Mouse (Mus musculus) gastrocnemius, postnatal 36 days (tissue): ENCODE data around the gene Dusp6. TPM values are rescaled to one million over a fixed set of nuclear protein-coding genes. Genes with fewer than 3 reads are reported as not detected.
"Not testable (repeated sequence)": the region's sequence is repeated elsewhere in the genome, so short reads cannot be mapped to it uniquely, and the experiment has no call there.

Experiments
- DNase-seq, 2 experiments: peaks; one replicate each; pipeline ENCODE4 v3.0.0; 2022
- intact Hi-C: fragments of 180-260 bp; cut with DNase I; formaldehyde crosslinking; loops from one replicate; pipeline ENCODE4 v1.15.1; 2025
- long read RNA-seq, 2 experiments: library from polyadenylated mRNA; stranded (forward); transcript quantifications; one replicate each; pipeline ENCODE4 v2.0.0; 2021
- total RNA-seq, 2 experiments: library from RNA; stranded (reverse); gene quantifications; 2 replicates each; pipeline ENCODE4 v1.2.3; 2021

The Dusp6 gene
- 10 to 100 TPM; 16.4 to 17.4 TPM for total RNA-seq
- long read RNA-seq, experiment 1, transcript Dusp6-201 (3 exons, 2,796 nt) = major isoform, 7 of 32 reads
- long read RNA-seq, experiment 1, partial matches to known transcripts = 0 of 32 reads
- long read RNA-seq, experiment 1, other reads (novel, unspliced or antisense) = 25 of 32 reads
- long read RNA-seq, experiment 2, transcript Dusp6-201 (3 exons, 2,796 nt) = major isoform, 6 of 31 reads
- long read RNA-seq, experiment 2, partial matches to known transcripts = 0 of 31 reads
- long read RNA-seq, experiment 2, other reads (novel, unspliced or antisense) = 25 of 31 reads

DNA sequence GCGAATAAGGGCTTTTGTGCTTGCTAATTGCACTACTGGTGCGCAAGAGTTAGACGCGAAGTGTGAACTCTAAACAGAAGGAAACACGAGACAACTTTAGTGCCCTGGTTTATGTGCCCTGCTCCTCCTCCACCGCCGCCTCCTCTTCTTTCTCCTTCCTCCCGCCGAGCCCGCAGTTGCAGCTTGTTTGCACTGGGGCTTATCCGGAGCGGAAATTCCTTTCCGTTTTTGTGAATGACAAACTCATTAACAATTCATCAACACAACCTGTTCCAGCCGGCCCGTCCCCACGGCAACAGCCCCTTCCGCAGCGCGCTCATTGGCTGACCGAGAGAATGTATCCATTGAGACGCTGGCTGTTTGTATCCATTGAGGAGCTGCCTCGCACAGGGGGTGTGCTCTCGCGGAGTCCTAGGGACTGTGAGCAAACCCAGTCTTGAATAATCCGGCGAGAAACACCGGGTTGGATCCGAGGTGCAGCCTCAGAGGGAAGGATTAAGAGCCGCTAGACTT, at the start of gene Dusp6:
TSS of gene Dusp6 (plus strand) at position 365 of the 513 bp plus-strand sequence.
- intact Hi-C loops = no loop called here
- peak; percentile 86 to 89 for DNase-seq

DNA sequence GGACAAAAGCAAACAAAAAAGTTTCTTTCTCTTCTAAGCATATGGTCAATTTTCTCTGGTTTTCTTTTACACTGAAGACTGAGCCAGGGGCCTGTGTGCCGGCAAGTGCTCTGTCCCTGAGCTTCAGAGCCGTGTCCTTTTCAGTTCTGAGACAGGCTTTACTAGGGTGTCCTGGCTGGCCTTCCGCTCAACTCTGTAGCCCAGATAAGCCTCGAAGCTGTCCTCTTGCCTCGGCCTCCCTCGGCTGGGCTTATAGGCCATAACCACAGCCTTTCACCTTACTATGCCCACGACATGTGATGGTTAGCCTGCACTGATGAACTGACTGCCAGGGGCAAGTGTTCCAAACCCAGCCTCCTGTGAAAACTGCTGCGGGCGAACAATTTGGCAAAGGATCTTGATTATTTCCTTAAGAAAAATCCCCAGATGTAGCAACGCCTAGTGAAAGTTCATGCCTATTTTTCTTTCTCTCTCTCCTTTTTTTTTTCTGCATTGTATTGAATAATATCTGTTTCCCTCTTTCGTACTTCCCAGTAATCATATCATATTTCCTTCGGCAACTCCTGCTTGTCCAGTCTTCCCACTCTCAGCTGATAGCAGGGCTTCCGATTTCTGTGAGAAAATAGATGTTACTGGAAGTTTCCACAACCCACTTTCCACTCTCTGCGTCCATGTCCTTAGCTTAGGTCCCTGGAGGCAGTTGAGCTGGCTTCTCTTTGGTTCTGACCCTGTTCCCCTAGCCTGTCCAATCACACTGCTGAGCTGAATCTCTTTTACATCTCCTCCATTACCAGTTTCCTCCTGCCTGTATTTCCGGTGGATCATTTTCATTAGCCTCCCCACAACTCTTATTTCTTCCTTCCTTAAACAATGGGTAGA, 48.4 kb upstream of the Dusp6 start:
- DNase-seq = no peak

DNA sequence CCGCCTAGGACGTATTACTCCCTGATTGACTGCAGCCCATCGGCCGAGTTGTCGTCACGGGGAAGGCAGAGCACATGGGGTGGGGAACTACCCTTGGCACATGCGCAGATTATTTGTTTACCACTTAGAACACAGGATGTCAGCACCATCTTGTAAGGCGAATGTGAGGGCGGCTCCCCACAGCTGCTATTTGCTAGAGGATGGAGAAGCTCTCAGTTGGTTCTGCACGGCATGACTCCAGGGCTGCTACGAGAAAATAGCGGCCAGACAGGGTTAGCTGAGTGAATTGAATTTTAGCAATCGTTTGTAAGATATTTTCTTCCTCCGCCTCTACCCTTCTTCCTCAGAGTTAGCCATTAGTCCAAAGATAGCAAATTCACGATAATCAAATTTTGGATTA, 46.5 kb upstream of the Dusp6 start:
- intact Hi-C loops, DNase-seq: not testable (repeated sequence)

More for the DNA sequence above, 48.4 kb upstream of the Dusp6 start:
- intact Hi-C loops = no loop called here

DNA sequence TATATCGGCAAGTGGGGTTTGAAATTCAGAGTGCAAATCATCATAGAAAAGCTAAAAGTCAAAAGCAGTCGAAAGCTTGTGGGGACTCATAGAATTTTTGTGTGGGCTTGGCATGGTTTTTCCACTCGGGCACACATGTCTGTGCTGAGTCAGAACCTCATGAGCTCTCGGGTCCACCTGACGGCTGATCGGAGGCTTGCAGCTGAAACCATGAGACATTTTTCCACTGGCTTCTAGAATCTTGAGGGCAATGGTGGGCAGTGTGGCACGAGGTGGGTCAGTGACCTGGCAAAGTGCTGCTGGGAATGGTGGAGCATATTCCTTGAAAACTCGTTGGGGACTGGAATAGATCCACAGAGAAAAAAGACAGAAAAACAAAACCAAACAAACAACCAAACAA, 41.5 kb upstream of the Dusp6 start:
- intact Hi-C loops = no loop called here
- no peak for DNase-seq

DNA sequence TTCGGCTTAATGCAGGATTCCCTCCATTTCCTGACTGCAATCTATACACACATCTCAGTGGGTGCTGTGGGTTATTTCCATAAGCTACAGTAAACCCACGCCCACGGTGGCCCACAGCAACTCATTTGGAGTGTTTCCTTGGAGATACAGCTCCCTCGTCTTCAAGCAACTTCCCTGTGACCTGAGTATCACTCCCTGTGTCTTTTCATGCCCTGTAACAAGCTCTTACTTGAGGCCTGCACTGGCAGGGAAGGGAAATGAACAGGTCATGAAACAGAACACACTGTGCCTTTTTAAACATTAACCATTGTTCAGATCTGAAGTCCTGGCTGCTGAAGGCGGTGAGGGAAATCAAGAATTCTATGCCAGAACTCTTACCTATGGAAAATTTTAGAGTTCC, 40.3 kb upstream of the Dusp6 start:
- no peak for DNase-seq
- intact Hi-C loops = no loop called here

DNA sequence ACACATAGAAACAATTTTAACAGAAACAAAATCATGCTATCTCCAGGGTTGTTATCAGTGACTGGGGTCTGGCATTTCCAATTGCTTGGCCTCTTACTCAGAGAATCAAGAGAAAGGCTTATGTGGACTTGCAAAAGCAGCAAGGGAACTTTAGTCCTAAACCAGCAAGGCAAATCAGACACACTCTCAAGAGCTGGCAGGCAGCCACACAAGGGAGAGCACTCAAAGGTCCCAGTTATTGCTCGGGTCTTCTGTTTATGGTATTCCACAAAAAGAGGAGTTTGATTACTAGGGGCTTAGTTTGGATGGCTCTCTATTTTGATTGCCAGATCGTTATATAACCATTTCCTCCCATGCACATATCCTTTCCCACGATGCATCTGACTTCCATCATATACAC, 38.8 kb upstream of the Dusp6 start:
- DNase-seq = no peak
- intact Hi-C loops = no loop called here

DNA sequence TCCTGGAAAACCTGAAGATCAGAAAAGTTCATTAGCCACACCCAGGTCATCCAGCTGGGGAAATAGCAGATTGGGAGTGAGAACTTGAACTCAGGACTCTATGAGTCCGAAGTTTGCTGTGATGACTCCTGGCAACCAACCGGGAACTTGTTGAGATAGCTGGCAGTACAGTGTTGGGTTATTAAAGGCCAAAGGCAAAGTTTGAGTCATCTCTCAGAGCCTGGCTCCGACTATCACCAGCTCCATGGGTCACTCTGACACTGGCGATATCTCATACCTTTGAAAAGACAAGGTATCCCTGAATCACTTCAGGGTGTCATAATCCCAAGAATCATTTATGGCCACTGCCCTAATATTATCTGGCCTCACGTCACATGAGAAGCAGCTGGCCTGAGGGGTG, 36.2 kb upstream of the Dusp6 start:
- intact Hi-C loops = no loop called here
- DNase-seq = no peak

DNA sequence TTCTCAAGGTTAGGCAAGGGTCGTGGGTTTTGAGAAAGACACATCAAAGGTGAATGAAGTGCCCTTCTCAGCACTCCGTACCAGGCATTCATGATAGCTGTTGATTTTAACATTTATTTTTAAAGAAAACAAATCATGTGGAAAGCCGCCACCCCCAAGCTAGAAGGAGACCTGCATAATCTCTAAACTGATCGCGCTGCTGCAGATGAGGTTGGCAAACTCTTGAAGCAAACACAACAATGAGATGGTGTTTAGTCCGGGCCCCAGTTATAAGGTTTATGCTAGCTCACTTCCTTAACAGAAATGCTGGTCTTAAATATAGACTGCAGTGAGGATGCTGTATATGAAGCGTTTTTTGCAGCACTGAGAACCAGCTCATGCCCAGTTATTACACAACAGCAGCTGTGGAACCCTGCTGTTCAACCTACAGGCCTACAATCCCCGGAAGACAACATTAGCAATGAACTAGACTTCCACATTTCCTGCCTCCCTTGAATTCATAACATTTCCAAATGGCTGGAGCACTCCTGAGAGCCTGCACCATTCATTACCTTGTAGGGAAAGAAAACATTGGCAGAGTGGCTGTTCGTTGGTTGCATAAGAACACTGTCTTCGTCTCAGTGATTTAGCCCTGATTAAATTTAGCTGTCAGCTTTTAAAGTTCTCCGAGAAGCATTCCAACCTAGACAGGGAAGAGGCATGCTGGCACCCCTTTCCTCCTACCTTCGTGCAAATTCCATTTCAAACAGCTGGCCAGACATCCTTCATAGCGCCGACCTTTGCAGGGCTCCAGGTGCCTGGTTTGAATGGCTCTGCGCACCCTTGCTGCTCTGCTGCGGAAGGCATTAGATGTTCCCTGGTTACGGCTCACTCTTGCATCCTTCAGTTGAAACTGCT, 34.8 kb upstream of the Dusp6 start:
- intact Hi-C loops = no loop called here
- DNase-seq = no peak

DNA sequence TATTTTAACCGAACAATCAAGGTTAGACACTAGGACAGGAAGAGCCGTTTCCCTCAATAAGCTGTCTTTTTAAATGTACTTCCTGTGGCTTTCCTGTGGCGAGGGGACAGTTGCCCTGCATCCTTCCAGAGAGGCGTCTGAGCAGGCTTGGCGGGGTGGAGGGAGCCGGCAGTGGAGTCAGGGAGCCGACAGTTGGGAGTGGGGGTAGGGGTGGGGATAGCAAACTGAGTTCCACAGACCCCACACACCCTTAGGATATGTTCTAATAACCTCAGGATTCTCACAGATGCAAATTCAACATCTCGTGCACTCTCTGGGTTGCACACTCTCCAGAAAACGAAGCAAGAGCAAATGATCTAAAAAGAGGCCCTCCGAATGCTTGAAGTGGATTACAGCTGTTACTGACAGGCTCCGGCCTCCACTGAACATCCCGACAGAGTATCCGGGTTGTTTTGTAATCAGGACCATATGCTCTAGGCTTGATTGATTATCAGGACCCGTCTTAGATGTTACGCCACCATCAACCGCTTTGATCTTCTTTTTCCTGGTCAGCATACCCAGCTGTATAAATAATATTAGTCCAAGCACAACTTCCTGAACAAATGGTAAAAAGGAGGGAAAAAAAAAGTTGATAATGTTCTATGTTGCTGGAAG, 33.9 kb upstream of the Dusp6 start:
- intact Hi-C loops = no loop called here
- DNase-seq = no peak

DNA sequence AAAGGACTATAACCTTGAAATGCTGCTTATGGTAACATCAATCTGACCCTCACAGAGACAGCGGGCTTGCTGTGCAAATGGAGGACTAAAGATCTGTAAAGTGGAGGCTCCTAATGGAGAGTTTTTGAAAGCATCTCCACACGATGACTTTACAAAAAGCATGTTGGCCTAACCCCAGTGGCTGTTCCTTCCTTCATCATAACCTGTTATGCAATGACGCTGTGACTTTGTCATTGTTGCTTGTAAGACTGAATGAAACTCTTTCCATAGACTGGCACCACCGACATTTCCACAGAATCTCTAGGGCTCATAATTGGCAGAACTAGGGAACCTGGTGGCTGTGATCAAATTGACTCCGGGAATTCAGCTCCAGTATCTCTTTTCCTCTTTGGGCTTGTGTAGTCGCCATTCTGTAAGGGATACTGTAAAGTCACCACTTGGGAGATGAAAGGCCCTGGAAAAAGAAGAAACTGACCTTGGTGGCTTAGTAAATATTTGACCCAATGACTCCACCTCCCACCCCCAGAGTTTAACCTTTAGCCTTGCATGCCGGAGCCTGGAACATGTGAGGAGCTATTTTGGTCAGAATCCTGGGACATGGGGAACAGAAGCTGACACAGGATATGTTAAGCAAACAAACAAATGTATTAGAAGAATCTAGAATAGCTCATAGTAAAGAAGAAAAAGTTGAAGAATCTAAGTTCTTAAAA, 30.4 kb upstream of the Dusp6 start:
- no peak for DNase-seq
- intact Hi-C loops = no loop called here

DNA sequence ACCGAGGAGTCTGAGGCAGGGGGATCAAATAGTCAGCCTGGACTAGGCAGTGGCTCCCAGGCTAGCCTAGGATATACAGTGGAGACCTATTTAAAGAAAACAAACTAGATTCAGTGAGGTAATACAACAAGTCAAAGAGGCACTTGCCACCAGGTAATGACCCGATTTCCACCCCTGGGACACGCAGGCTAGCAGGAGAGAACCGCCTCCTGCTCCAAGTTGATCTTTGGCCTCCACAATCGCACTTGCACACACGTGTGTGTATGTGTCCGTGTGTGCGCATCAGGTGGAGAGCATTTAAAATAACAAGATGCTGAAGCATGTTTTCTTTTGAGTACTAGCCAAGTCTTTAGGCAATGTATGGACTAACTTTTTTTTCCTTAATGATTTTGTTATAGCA, 28.7 kb upstream of the Dusp6 start:
- intact Hi-C loops = no loop called here
- no peak for DNase-seq

DNA sequence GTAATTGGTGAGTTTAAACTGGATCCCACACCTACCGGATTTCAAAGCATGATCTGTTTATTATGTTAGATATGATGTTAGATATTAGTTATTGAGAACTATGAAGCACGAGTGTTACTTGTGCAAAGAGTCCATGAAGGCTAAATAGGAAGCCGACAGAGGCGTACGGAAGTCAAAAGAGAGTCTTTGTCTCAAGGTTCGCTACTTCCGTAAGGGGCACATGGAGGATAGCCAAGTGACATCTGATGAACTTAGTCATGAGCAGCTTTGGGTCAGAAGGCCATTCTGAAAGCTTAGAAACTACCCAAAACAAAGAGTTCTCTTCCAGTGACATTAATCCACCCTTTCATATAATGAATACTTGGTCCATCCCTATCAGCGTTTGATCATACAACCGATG, 27.9 kb upstream of the Dusp6 start:
- no peak for DNase-seq
- intact Hi-C loops = no loop called here

DNA sequence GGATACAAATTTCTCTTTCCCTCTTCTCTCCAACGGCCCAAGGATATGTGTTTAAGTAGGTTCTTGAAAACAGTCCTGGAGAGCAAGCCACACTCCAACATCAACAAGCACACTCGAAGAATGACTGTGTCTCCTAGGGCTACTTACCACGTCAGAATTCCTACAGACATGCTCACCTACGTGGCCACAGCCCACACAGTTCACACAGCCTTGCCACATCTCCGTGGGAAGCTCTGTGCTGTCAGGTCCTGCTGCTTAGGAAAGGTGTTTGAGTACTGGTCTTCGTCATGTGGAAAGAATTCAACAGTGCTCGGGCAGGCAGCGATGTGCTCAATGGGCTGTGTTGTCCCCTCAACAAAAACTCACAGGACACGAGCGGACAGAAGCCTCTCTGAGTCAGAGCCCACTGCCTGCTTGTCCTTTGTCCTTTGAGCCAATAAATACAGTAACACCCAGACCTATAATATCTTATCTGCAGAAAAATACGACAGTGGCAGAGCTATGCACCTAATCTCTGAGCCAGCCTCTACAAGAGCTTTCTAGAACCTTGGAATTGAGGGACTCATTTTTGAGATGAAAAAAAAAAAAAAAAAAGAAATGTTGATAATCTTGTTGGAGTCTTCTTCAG, 25.7 kb upstream of the Dusp6 start:
- DNase-seq = no peak
- intact Hi-C loops = no loop called here

DNA sequence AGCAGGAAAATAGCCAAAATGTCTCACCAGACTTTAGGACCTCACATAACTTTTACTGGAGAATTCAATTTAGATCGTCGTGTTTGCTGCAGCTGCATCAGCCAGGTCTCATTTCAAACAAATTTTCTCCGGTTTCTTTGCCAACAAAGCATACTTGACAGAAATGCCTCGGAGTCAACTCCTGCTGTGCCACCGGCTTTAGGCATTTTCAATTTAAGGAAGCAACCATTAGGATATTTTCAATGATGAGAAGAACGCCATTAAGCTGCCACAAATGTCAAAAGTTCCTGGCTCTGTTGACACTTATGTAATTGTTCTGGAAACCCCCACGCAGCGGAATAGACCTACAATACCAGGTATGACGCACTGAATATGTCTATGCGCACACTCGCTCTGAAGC, 24.5 kb upstream of the Dusp6 start:
- DNase-seq = no peak
- intact Hi-C loops = no loop called here

DNA sequence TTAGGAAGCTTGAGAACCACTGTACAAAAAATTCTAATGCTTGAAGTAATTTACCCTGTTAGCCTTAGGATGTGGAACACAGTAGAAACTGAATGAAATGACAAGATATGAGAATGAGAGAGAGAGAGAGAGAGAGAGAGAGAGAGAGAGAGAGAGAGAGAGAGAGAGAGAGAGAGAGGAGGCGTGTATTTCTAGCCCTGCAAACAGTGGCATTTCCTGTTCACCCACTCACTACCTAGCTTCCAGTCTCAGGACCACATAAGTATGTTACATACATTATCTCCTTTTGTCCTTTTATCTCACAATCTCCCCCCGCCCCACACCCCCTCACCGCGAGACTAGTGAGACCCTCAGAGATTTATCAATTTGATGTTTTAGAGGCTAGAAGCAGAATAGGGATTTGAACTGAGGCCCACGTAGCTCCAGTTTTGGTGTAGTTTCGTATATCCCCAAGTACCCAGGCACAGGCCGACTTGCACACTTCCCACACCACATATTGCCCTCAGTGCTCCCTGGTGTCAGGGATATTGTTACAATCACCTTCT, 21.7 kb upstream of the Dusp6 start:
- DNase-seq = no peak
- intact Hi-C loops = no loop called here

DNA sequence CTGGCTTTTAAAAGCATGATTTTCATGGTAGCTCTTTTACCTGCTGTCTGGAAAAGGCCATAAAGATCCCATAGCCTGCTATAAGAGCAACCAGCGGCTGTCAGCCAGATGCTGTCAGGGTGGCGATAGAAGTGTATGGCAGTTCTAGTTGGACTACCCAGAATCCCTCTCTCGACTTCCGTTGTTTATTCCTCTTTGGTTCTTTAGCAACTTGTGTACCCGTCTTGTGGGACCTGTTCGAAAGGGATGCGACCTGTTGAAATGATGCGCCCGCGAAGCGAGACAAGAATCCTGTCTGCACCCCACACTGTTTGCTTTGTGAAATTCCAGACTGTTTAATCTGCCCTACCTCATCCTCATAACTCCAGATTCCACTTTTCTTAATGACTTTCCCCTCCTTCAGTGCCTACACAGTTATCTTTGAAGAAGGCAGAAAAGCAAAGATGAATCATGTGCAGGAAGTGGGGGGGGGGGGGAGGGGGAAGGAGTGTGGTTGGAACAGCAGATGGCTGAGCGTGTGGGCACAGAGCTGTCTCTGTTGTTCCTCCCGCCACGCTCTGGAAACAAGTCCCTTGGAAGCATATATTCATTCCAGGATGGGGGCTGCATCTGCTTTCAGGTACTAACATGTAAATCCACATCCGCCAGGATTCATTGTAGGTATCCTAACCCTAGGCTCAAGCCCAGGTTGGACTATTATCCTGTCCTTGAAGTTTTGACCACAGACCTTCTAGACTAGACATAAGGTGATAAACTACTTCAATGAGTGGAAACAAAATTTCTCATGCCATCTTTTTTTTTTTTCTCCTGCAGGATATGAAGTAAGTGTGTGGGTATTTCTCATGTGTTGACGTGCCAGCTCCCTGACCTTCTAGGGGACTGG, 21.0 kb upstream of the Dusp6 start:
- intact Hi-C loops = no loop called here
- DNase-seq = no peak

DNA sequence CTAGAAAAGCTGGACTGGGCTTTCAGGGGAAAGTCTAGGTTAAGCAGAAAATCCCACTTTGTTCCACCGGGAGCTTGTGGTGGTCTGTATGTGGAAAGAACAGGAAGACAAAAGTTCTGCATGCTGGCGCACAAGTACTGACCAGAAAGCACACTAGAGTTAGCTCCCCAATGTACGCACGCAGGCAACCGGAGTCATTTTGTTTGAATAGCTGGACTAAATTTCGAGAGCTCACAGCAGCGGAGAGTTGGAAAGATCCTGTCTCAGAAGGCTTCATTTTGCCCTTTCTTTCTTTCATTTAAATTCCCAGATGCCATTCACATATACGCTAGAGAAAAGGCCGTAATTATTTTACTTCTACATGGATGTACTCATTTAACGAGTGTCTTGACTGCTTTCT, 20.3 kb upstream of the Dusp6 start:
- DNase-seq = no peak
- intact Hi-C loops = no loop called here

DNA sequence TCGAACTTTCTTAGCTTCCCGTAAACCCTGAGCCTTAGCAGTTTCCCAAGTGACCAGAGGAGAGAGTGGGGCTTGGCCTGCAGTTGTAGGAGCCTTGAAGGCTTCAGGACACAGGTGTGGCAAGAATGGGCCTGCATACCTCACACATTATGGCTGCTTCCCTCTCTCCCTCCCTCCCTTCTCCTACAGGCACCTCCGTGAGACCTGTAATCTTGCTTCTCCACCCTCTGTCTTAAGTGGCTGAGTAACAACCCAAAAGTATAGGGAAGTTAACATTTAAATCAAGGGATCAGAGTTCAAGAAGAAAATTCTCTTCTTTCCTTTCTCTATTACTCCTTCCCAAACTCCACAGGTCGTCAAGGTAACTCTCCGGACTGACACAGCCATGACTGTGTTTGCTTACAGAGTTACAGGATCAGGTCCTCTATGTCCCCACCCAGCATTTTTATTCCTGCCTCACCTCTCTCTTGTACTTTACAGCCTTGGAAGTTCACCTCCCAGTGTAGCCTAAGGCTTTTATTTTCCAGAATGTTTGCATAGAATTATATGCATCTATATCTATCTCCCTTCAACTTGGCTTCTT, 19.0 kb upstream of the Dusp6 start:
- DNase-seq = no peak
- intact Hi-C loops = no loop called here
